In genomic region chr4:44891344-44891743, GRCm38 (mm10) we compare ENCODE assay signal across 20 mouse cellular contexts.
"Had no signal": no experiment of that assay in that cellular context is flagged by ENCODE, and none has a peak within 500 bp of the region (broad histone marks: within the 10 kb centered on the region; RNA-seq: fewer than 3 reads in every experiment).

No protein-coding gene starts in this region.

- H3K4me1 ChIP-seq: liver, embryonic 12.5 days; midbrain, embryonic 12.5 days; neural tube, embryonic 13.5 days; neural tube, embryonic 15.5 days had no signal

- H3K9ac ChIP-seq: liver, embryonic 12.5 days; liver, embryonic 14.5 days; lung, embryonic 14.5 days; midbrain, embryonic 12.5 days; neural tube, embryonic 13.5 days; neural tube, embryonic 15.5 days had no signal

- ATAC-seq: liver, embryonic 12.5 days; midbrain, embryonic 16.5 days had no signal

- H3K36me3 ChIP-seq: midbrain, embryonic 12.5 days; neural tube, embryonic 15.5 days had no signal

- DNase-seq: lung, adult 18-20 months; lung, embryonic 14.5 days; lung, postnatal 10 days; lung, postnatal 4 days; midbrain, embryonic 14.5 days; retina, postnatal 1 day; right cerebral cortex, adult 18-20 months; right cerebral cortex, postnatal 25 days; right cerebral cortex, postnatal 4 days; spleen, adult 18-20 months; thymus, adult 2 months; thymus, postnatal 25 days; thymus, postnatal 4 days had no signal

- H3K27me3 ChIP-seq: liver, embryonic 12.5 days; neural tube, embryonic 13.5 days; neural tube, embryonic 15.5 days had no signal

- H3K9me3 ChIP-seq: liver, embryonic 12.5 days; midbrain, embryonic 12.5 days; neural tube, embryonic 13.5 days; neural tube, embryonic 15.5 days had no signal

- H3K4me2 ChIP-seq: liver, embryonic 12.5 days; lung, embryonic 14.5 days; midbrain, embryonic 12.5 days; neural tube, embryonic 13.5 days; neural tube, embryonic 15.5 days had no signal

- H3K27ac ChIP-seq: liver, embryonic 12.5 days; liver, embryonic 14.5 days; midbrain, embryonic 12.5 days; neural tube, embryonic 13.5 days; neural tube, embryonic 15.5 days had no signal

- H3K4me3 ChIP-seq: liver, embryonic 12.5 days; midbrain, embryonic 12.5 days; myocyte; neural tube, embryonic 13.5 days; neural tube, embryonic 15.5 days had no signal
